Mouse (Mus musculus): Measurements from ENCODE around the gene Comt. TPM values are rescaled to one million over a fixed set of nuclear protein-coding genes. Genes with fewer than 3 reads are reported as not detected.
A peak's percentile ranks its signal among the peaks of the same experiment; 100 is the strongest.

Gene Comt
- polyA plus RNA-seq, 2 experiments = 82.4 to 84.5 TPM

DNA sequence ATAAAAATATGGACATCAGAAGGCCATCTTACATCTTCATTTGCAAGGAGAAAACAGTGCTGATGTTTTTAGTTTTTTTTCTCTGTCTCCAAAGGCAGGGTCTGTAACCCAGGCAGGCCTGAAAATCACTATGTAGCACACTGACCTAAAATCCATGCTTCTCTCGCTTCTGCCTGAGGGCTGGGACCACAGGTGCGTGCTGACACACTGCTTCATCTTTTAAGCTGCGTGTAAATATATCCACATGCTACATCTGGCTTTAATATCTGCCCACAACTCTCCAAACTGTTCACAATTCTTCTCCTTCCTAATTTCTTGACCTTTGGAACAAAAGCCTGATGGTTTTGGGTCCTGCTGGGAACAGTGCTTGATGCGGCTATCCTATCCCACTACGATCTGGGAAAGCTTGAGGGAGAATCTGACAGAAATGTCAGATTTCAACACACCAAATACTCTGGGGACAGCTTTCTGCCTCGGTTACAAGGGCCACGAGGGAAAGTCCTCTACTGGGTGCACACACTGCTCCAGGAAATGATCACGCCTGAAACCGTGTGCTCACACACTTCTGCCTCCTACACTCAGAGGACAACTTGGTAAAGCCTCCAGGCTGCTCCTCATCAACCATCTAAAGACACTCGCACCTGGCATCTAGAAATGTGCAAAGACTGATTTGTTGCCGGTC lies 2.1 kb downstream of the Comt start:
- DNase-seq (ENCODE audit: low spot score) (no peak), ATAC-seq (ENCODE audit: low FRiP score, low read depth) (no peak)
- no peak for TF ChIP-seq POLR2A (IDR thresholded peaks at IDR 0.05; ENCODE audit: borderline replicate concordance, extremely low read depth, insufficient read depth, insufficient read length)
- H3K4me2 ChIP-seq (replicated peaks; ENCODE audit: low read depth, low read length, severe bottlenecking) = peak overlapping the region; percentile 94
- H3K9ac ChIP-seq (ENCODE audit: low read depth, low read length, severe bottlenecking) = peak overlapping the region; percentile 16; the same call in 1 of the 2 replicates
- no peaks in the 10 kb centered on the region for H3K9me3 ChIP-seq (ENCODE audit: control insufficient read depth, low read length)
- 0 out of 2 replicates have a peak overlapping the region, but pooled peaks have one; percentile 89 for H3K4me3 ChIP-seq (replicated peaks; ENCODE audit: low read length)
- peaks cover 28% of the 10 kb centered on the region for H3K4me1 ChIP-seq (ENCODE audit: control insufficient read depth, insufficient read depth, low read length)
- H3K27ac ChIP-seq (replicated peaks; ENCODE audit: low read depth, low read length) = peak overlapping the region; percentile 9; the same call in 1 of the 2 replicates
- WGBS = 35% methylated on average over 11 of the region's 11 CpGs
- no peaks in the 10 kb centered on the region for H3K27me3 ChIP-seq (ENCODE audit: control insufficient read depth, insufficient read depth, low read length)
- peaks cover 22% of the 10 kb centered on the region for H3K36me3 ChIP-seq (ENCODE audit: control insufficient read depth, insufficient read depth, low read length)

DNA sequence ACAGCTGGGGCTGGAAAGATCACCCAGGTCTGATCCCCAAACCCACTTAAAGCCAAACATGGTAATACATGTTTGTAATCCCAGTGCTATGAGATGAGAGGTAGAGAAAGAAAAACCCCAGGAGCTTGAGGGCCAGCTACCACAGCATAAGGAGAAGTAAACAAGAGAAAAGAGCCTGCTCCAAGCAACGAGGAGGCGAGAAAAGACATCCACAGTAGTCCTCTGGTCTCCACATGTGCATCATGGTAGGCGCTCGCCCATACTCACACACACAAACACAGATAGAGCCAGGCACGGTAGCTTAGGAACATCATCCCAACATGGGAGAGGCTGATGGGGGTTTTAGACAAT lies 2.8 kb downstream of the Comt start:
- peak overlapping the region; percentile 9 for H3K27ac ChIP-seq (replicated peaks; ENCODE audit: low read depth, low read length)
- H3K9me3 ChIP-seq (ENCODE audit: control insufficient read depth, low read length) = no peaks in the 10 kb centered on the region
- H3K9ac ChIP-seq (ENCODE audit: low read depth, low read length, severe bottlenecking) = 0 out of 2 replicates have a peak overlapping the region, but pooled peaks have one; percentile 16
- ATAC-seq (ENCODE audit: low FRiP score, low read depth) (no peak), DNase-seq (ENCODE audit: low spot score) (no peak)
- peak overlapping the region; percentile 4; the same call in 1 of the 2 replicates for H3K4me2 ChIP-seq (replicated peaks; ENCODE audit: low read depth, low read length, severe bottlenecking)
- no peaks in the 10 kb centered on the region for H3K27me3 ChIP-seq (ENCODE audit: control insufficient read depth, insufficient read depth, low read length)
- peaks cover 28% of the 10 kb centered on the region for H3K4me1 ChIP-seq (ENCODE audit: control insufficient read depth, insufficient read depth, low read length)
- WGBS = 69% methylated on average over 5 of the region's 5 CpGs
- no peak overlapping the region for H3K4me3 ChIP-seq (replicated peaks; ENCODE audit: low read length)
- H3K36me3 ChIP-seq (ENCODE audit: control insufficient read depth, insufficient read depth, low read length) = peaks cover 22% of the 10 kb centered on the region
- no peak for TF ChIP-seq POLR2A (IDR thresholded peaks at IDR 0.05; ENCODE audit: borderline replicate concordance, extremely low read depth, insufficient read depth, insufficient read length)

DNA sequence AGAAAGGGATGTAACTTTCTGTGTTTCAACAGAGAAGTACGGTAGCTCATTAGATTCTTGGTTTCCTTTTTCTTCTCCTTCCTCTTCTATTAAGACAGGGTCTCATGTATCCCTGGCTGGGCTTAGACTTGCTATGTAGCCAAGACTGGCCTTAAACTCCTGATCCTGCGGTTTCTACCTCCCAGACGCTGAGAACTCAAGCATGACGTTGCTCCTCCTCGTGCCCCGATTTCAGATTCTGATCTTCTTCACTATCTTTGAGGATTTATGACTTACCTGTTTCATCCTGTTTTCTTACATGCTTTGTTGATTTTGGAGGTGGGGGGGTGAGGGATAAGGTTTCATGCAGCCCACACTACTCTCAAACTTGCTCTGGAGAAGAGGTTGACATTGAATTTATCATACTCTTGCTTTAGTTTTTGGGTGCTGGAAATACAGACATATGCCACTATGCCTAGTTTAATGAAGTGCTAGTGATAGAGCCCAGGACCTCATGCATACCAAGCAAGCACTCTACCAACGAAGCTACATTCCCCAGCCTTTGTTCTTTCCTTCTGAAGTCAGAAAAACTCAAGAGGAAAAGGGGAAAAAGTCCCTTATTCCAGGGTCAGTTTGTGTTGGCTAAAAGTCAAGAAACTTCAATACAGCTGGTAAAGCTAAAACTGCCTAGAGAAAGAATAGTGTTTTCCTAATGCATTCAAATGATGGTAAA lies 3.3 kb downstream of the Comt start:
- WGBS = 65% methylated on average over 7 of the region's 7 CpGs

DNA sequence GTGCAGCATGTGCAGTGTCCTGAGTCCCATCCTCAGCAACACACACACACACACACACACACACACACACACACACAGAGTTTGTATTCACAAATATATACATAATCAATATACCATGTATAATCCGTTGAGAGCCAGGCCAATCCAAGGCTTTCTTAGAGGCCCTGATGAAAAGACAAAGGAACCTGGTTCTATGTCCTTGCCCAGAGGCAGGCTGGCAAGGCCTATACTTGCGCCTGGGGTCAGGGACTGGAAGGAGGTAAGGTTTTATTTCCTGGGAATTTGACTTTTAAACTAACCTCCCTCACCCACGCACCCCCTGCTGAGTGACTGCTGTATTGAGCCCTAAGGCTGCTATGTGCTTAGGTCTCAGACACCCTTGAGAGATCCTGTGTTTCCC lies 6.1 kb downstream of the Comt start:
- H3K4me2 ChIP-seq (replicated peaks; ENCODE audit: low read depth, low read length, severe bottlenecking) = no peak overlapping the region
- H3K9ac ChIP-seq (ENCODE audit: low read depth, low read length, severe bottlenecking) = no peak overlapping the region
- no peak for DNase-seq (ENCODE audit: low spot score)
- peaks cover 27% of the 10 kb centered on the region for H3K36me3 ChIP-seq (ENCODE audit: control insufficient read depth, insufficient read depth, low read length)
- TF ChIP-seq POLR2A (IDR thresholded peaks at IDR 0.05; ENCODE audit: borderline replicate concordance, extremely low read depth, insufficient read depth, insufficient read length) = no peak
- WGBS = 67% methylated on average over 3 of the region's 3 CpGs
- H3K27ac ChIP-seq (replicated peaks; ENCODE audit: low read depth, low read length) = no peak overlapping the region
- no peaks in the 10 kb centered on the region for H3K27me3 ChIP-seq (ENCODE audit: control insufficient read depth, insufficient read depth, low read length)
- no peaks in the 10 kb centered on the region for H3K9me3 ChIP-seq (ENCODE audit: control insufficient read depth, low read length)
- H3K4me3 ChIP-seq (replicated peaks; ENCODE audit: low read length) = no peak overlapping the region
- peaks cover 17% of the 10 kb centered on the region for H3K4me1 ChIP-seq (ENCODE audit: control insufficient read depth, insufficient read depth, low read length)
- no peak for ATAC-seq (ENCODE audit: low FRiP score, low read depth)

More for the DNA sequence above, 3.3 kb downstream of the Comt start:
- Histone ChIP-seq H3K4me3 (replicated peaks; ENCODE audit: low read length) (no peak overlapping the region), H3K9ac (ENCODE audit: low read depth, low read length, severe bottlenecking) (no peak overlapping the region), H3K27me3 (ENCODE audit: control insufficient read depth, insufficient read depth, low read length) (no peaks in the 10 kb centered on the region), H3K27ac (replicated peaks; ENCODE audit: low read depth, low read length) (peak overlapping the region; percentile 9; the same call in 1 of the 2 replicates), H3K36me3 (ENCODE audit: control insufficient read depth, insufficient read depth, low read length) (peaks cover 23% of the 10 kb centered on the region), H3K4me2 (replicated peaks; ENCODE audit: low read depth, low read length, severe bottlenecking) (0 out of 2 replicates have a peak overlapping the region, but pooled peaks have one; percentile 4), H3K4me1 (ENCODE audit: control insufficient read depth, insufficient read depth, low read length) (peaks cover 28% of the 10 kb centered on the region), H3K9me3 (ENCODE audit: control insufficient read depth, low read length) (no peaks in the 10 kb centered on the region)
- no peak for ATAC-seq (ENCODE audit: low FRiP score, low read depth)
- no peak for TF ChIP-seq POLR2A (IDR thresholded peaks at IDR 0.05; ENCODE audit: borderline replicate concordance, extremely low read depth, insufficient read depth, insufficient read length)
- peak; percentile 20 for DNase-seq (ENCODE audit: low spot score)

DNA sequence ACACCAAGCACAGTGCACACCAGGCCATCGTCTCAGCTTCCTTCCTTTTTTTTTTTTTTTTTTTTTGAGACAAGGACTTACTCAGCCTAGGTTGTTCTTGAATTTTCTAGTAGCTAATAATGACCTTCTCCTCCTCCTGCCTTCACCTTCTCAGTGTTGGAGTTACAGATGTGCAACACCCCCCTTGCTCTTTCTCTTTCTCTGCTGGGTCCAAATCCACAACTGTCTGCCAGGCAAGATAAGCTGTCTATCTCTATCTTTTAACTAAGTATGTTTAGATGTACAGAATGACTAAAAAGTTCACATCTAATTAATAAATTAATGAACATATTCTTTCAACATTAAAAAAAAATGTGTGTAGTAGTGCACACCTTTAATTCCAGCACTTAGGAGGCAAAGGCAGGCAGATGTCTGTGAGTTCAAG lies 7.0 kb downstream of the Comt start:
- 100% methylated on average over 1 of the region's 1 CpGs for WGBS
- Histone ChIP-seq H3K36me3 (ENCODE audit: control insufficient read depth, insufficient read depth, low read length) (peaks cover 30% of the 10 kb centered on the region), H3K4me2 (replicated peaks; ENCODE audit: low read depth, low read length, severe bottlenecking) (no peak overlapping the region), H3K9ac (ENCODE audit: low read depth, low read length, severe bottlenecking) (no peak overlapping the region), H3K9me3 (ENCODE audit: control insufficient read depth, low read length) (no peaks in the 10 kb centered on the region), H3K27ac (replicated peaks; ENCODE audit: low read depth, low read length) (no peak overlapping the region), H3K27me3 (ENCODE audit: control insufficient read depth, insufficient read depth, low read length) (no peaks in the 10 kb centered on the region), H3K4me3 (replicated peaks; ENCODE audit: low read length) (no peak overlapping the region), H3K4me1 (ENCODE audit: control insufficient read depth, insufficient read depth, low read length) (peaks cover 8% of the 10 kb centered on the region)
- ATAC-seq (ENCODE audit: low FRiP score, low read depth) = no peak
- no peak for DNase-seq (ENCODE audit: low spot score)
- no peak for TF ChIP-seq POLR2A (IDR thresholded peaks at IDR 0.05; ENCODE audit: borderline replicate concordance, extremely low read depth, insufficient read depth, insufficient read length)

Measured in limb, embryonic 14.5 days (tissue).